Mouse (Mus musculus): Measurements from ENCODE around the gene Ube2v1.
A peak's percentile ranks its signal among the peaks of the same experiment; 100 is the strongest.

Gene Ube2v1

DNA sequence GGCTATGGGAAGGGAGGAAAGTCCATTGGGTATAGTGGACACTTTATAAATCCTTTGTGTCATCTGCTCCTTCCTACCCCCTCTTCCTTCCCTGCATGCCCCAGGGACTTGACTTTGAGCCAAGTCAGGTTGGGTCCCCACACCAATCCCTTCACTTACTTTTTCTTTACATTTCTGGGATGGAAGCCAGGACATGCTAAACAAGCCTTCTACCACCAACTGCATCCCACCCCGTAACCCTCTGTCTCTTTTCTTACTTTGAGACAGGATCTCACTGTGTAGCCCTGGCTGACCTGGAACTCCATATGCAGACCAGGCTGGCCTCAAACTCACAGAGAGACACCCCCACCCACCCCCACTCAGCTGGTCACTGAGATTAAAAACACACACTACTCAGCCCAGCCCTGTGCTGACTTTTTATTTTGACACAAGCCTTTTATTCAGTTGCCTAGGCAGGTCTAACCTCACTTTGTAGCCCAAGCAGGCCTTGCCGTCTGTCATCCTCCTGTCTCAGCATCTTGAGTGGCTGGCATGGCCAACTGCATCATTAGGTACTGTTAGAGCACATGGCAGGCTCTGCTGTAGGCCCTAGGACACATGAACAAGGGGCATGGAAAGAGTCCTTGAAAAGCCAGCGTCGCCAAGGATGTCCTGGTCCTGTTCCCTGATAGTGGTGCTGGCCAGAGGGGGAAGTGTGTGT, 38.2 kb downstream of the Ube2v1 start:
- no peak for DNase-seq (ENCODE audit: low spot score in 2 of 2)

DNA sequence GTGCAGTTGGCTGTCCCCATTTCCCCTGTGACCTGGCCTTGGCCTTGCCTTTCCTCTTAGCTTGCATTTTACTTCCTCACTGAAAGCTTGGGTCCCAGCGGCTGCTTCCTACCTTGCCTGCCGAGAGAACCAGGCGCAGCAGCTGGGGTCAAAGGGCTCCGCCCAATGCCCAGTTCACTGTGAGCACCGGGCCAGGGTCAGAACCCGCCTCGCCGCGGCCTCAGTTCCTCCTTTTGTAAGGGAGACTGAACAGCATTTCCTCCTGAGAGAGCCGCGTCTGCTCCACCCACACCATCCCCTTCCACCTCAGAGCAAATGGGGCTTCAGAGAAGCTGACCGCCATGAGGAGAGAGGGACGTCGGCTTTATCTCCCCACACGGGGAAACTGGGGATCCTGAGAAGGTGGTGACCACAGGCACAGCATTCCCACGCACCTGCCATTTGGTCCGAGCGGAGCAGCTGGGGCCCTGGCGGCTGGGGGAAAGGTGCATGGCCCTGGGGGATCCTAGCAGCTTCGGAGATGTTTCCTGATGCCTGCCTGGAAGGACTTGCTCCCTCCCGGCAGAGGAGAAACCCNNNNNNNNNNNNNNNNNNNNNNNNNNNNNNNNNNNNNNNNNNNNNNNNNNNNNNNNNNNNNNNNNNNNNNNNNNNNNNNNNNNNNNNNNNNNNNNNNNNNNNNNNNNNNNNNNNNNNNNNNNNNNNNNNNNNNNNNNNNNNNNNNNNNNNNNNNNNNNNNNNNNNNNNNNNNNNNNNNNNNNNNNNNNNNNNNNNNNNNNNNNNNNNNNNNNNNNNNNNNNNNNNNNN, 42.9 kb downstream of the Ube2v1 start:
- peak in 1 of 2 experiments; percentile 44 for DNase-seq (ENCODE audit: low spot score in 2 of 2)

DNA sequence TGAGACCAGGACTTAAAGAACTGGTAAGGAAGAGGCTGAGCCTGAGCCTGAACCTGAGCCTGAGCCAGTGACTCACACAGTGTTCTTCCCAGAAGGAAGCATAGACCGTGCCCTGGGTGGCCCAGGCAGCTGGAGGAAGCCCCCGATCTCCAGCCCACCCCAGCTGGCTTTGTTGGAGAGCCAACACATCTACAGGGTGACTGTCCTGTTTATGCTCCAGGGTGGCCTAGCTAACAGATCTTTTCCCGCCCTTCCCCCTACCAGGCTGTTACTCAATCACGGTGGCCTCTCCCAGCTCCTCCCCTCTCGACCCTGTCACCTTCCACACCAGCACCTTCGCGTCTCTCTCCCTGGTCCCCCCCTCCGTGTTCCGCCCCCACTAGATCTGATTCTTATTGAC, 44.9 kb downstream of the Ube2v1 start:
- no peak for DNase-seq (ENCODE audit: low spot score in 2 of 2)

DNA sequence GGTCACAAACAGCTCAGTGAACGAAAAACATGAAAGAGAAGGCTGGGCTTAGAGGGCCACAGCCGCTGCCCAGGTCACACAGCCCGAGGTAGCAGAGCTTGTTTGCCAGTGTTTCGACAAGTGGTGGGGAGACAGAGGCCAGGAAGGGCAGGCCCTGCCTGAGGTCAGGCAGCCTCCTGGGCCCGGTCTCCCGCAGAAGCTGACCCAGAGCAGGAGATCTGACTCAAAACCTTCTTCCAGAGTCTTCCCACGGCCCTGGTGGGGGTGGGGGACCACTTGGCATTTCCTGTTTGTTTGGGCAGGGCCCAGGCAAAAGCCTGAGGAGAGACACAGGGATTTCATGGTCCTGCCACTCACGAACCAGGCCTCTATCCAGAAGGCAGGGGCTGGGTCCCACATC, 45.9 kb downstream of the Ube2v1 start:
- peak in 1 of 2 experiments; percentile 45 for DNase-seq (ENCODE audit: low spot score in 2 of 2)

DNA sequence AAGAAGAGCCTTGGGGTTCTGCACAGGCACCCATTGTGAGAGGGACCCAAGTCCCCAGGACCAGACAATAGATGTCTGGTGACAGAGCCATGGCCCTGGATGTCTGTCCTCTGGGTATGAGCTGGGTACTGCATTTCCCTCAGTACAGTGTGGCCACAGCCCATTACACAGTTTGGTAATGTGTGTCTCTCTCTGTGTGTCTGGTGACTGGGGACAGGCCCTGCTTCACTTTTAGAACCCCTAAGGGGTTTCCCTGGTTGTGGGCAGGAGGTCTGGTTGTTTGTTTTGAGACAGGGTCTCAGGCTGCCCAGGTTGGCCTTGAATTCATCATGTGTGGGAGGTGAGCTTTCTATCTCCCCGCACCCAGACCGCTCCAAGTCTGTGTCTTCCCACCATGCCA, 46.6 kb downstream of the Ube2v1 start:
- no peak for DNase-seq (ENCODE audit: low spot score in 2 of 2)

DNA sequence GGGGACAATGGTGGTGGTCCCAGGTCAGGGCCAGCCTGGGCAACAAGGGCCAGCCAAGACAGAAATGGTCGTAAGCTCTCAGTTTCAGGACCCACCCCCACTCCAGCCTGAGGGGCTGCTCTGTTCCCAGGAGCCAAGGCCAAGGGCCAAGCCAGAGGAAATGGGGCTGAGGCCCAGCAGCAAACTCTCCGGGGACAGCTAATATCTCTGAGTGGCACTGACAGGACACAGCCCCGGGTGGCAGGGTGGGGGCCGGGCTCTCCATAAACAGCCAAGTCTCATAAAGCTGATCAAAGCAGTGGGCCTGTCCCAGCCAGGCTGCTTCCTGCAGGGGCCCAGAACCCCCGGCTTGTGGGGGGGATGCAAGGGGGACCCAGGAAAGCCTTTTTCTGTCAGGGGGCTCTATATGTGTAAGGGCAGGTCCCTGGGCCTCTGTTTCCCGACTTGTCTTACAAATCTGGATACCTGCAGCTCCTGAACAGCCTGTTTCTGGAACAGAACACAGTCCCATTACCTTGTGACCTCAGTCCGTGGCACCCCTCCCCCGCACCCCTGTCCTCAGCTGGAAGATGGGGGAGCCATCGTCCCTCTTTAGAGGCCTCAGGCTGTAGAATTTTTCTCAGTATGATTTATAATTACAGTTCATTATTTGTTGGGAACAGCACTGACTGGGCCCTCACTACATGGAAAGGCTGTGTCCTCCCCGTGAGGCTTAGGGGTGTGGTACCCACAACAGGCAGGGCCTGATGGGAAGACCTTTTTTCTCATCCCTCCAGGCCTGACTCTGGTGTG, 48.5 kb downstream of the Ube2v1 start:
- DNase-seq (ENCODE audit: low spot score in 2 of 2) = no peak

DNA sequence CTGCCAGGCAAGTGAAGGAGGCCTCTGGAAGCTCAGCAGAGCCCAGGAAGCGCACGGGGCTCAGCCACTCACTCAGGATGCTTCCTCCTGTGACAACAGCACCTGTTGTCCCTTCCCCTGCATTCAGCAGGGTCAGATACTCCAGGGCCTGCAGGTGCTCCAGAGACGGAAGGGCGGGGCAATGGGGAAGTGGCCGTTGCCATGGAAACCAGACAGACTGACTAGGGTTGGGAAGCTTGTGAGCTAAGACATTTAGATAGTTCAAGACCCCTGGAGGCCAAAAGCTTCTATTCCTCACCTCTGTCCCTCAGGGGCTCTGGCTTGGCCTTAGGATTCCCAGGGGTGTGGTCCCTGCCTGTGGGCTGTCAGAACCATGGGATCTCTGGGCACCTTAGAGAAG, 53.4 kb downstream of the Ube2v1 start:
- DNase-seq (ENCODE audit: low spot score in 2 of 2) = no peak

DNA sequence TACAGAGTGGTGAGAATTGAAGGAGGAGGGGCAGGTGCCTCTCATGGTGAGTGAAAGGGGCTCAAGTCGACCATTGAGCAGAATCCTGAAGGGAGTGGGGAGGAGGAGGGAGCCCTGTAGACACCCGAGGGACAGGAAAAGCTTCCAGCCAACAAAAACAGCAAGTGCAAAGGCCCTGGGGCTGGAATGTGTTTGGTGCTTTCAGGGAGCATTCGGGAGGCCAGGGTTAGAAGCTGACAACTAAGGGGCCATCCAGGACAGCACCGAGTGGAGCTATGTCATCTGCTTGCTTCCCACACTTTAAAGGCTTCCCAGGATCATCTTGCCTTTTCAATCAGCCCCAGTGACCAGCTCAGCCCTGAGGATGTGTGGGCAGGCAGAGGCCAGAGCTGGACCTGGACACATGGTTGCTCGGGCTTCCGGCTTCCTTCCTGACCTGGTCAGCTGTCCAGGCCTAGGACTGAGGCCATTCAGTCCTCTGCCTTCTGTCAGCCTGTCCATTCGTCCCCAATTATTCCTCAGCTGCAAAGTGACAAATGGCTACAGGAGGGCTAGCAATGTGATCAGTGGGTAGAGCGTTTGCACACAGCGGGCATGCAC, 54.6 kb downstream of the Ube2v1 start:
- DNase-seq (ENCODE audit: low spot score in 2 of 2) = no peak

DNA sequence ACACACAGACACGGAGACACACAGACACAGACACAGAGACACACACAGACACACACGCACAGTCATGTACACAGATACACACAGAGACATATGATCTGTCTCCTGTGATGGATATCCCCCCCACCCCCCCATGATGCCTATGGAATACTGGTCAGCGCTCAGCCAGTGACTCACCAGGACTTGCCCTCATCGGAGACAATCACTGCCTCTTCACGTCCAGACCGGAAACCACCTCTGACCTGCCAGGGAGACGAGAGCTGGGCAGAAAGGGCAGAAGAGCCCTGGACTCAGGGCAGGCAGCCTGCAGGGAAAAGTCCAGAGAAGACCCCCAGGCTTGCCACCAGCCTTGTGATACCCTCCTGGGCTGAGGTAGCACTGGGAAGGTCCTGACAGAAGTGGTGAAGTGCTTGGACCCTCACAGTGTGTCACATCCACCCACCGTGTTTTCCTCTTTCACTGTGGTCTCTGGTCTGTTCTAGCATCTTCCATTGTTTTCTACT, 55.7 kb downstream of the Ube2v1 start:
- no peak for DNase-seq (ENCODE audit: low spot score in 2 of 2)

DNA sequence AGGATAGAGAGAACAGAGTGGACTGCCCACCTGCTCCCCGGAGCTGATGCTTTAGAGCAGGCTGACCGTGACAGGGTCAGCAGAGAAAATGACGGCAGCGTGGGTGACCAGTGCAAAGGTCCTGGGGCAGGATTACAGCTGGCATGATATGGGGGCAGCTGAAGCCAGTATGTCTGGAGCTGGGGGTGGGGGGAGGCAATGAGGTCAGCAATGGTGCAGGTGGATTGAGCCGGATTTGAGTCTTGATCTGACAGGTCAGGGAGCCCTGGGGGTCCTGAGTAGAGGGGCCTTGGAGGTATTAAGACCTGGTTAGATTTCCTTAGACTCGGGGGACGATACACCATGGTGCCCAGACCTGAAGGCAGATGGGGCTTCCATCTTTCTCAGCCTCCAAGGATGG, 56.3 kb downstream of the Ube2v1 start:
- DNase-seq (ENCODE audit: low spot score in 2 of 2) = no peak

DNA sequence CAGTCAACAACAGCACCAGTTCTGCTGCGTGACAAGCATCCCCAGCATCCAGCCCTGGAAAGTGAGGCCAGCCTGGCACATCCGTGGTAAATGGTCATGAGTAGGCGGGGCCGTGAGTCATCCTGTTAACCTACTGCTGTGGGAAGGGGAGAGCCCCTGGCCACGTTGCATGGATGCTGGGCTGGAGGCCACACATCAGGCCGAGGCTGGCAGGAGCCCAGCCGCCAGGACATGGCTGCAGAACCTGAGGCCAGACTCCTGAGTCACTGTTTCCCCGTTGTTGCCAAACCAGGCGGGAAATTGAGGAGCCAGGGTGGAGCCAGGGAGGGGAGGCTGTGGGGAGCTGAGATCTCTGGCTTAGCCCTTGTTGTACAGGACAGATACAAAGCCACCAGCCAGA, 57.1 kb downstream of the Ube2v1 start:
- peak; percentile 63 to 74 for DNase-seq (ENCODE audit: low spot score in 2 of 2)

DNA sequence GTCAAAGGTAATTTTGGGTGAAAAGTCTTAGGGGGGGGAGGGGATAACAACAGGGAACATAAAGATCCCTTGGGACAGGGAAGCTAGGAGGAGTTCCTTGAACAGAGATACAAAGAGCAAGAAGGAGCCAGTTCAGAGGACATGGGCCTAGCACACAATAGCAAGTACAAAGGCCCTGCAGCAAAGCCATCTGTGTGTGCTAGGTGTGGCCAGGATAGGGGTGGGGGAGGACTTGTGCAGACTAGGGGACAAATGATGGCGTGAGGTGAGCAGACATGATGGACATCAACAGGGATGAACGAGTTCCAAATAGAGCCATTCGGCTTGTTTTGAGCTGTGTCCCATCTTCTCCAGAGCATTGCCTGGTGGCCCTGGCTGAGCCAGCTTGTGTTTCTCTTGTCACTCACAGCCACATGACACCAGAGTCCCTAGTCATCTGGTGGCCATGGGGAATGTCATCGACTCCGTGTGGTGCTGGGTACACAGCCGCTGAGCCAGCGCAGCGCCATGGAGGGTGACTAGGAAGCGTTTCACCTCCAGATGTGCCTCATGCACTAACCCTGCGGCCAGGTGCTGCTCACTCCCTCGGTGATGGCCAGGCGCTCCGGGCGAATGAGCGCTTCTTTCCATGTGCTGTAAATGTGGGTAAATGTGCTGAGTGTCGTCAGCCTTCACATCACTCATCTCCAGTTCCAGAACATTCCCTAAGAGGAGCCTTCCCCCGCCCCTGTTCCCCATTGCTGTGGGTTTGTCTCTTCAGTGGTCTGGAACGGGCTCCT, 60.3 kb downstream of the Ube2v1 start:
- DNase-seq (ENCODE audit: low spot score in 2 of 2) = no peak

DNA sequence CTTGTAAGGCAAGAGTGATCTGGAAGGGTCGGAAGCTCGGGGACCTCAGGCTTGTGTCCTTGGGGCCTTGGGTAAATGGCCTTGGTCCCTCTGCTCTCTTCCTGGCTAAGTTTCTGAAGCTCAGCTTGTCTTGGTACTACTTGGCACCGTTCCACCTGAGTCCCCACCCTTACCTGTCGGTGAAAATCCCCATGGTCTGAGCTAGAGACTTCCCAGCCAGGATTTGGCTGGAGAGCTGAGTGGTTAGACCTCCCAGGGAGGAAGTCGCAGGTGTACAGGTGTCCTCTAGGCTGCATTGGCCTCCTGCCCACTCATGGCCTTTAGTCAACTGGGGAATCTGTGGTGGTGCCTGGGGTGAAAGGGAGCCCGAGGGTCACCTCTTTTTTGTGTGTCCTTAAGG, 61.1 kb downstream of the Ube2v1 start:
- DNase-seq (ENCODE audit: low spot score in 2 of 2) = no peak

DNA sequence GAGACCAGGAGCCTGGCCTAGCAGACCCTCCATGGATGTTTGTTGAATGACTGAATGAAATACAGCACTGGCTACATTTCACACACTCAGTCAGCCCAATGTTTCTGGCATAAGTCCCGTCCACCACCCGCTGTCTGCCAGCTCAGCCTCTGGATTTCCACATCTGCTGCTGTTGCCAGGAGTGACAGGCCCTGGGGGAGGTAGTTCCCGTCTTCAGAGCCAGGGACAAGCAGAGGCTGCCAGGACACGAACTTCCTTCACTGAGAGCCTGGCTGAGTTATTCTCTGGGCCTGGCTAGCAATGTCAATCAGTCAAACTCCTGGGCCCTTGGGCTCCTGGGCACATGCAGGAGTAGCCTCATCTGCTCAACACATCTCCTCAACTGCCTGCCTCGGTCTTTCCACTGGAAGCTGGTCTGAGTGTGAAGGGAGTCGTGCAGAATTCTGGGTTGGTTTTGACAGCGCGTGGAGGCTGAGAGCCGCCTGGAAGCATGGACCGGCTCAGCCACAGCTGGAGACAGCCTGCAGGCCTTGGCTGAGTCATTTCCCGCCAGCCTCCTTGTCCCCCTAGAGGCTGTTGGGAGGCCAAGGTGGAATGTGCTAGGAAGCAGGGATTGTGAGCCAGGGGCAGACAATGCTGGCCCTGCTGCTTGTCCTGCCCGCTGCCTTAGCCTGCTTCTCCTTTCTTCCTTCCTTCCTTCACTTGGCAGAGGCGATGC, 61.8 kb downstream of the Ube2v1 start:
- DNase-seq (ENCODE audit: low spot score in 2 of 2) = peak; percentile 52 to 87

DNA sequence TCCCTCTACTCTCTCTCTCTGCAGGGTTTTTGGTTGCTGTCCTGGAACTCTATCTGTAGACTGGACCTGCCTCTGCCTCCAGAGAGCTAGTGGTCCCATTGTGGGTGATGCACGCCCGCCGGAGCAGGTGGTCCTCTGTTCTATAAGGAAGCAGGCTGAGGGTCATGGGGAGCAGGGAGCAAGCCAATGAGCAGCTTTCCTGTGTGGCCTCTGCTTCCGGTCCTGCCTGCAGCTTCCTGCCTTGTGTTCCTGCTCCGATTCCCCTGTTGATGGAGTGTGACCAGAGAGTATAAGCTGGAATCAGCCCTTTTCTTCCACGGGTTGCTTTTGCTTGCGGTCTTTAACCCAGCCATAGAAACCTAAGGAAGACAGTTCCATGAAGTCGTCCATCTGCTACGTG, 63.8 kb downstream of the Ube2v1 start:
- DNase-seq (ENCODE audit: low spot score in 2 of 2) = no peak

DNA sequence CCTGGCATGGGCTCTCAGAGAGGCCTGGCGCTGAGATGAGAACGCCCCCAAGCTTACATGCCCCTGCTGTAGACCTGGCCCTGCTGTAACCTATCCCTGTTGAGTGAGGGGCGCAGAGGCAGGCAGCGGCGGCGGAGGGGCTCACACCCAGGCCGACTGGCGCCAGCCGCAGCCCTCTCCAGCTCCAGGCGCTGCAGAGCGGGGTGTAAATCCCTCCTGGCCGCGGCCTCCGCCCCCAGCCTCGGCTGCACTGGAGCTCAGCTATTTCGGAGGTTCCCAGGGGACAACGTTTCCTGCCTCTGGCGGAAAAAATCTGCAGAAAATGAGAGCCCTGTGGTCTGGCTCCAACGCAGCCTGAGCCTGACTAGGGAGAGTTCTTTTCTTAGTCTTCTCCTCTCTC, 66.2 kb downstream of the Ube2v1 start:
- DNase-seq (ENCODE audit: low spot score in 2 of 2) = peak in 1 of 2 experiments; percentile 44

DNA sequence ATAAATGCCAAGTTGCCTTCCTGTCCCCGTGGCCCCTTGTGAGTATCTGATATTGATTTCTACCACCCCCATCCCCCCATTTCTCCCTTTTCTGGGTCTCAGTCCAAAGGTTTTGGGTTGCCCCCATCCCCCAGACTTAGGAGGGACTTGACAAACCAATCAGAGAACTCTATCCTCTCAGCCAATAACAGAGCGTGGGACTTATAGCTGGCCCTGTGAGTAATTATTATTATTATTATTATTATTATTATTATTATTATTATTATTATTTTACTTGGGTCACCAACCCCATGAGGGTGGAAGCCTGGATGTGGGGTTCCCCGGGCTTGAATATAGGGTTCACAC, 66.6 kb downstream of the Ube2v1 start:
- DNase-seq (ENCODE audit: low spot score in 2 of 2) = no peak

DNA sequence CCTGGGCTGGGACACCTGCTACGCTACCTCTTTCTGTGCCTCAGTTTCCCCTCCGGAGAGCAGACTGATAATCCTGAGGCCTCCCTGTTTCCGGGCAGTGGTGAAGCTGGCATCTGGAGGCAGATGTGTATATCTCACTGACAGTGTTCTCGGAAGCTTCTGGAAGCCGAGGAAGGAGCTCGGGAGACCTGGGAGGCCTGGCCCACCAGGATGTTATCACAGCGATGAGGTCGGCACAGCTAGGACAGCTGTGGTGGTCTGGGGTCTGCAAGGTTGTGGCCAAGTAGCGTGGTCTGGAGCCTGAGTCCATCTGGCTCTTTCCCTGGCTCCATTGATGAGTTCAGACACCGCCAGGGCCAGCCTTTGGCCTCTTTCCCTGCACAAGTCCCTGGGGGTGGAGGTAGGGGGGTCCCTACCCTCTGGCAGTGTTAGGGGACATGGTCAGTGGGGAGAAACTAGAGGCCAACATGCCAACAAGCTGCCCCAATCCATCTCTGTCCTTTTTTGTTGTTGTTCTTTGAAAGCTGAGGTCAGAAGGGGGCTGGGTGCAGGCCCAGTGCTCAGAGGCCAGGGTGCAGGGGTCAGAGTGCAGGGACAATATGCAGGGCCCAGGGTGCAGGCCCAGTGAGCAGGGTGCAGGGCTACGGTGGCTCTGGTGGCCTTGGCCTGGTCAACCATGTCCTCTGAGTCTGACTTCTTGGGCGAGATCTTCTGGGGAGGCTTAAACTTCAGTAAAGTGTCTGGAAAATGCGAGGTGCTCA, 67.2 kb downstream of the Ube2v1 start:
- no peak for DNase-seq (ENCODE audit: low spot score in 2 of 2)

DNA sequence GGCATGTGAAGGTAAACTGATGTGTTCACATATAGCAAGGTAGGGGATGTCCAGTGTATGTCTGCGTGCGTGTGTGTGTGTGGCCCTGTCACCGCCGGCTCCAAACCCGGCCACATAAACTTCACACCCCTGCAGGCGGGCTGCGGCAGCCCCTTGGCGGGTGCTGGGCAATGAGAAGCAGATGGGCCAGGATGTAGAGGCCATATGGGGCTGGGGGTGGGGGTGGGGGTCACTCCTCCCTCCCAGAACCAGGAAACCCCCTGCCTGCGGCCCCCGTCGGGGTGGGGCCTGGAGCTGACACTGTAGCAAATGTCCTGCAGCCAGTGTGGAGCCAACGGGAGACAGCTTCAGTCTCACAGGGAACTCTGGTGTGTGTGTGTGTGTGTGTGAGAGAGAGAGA, 68.2 kb downstream of the Ube2v1 start:
- DNase-seq (ENCODE audit: low spot score in 2 of 2) = no peak

DNA sequence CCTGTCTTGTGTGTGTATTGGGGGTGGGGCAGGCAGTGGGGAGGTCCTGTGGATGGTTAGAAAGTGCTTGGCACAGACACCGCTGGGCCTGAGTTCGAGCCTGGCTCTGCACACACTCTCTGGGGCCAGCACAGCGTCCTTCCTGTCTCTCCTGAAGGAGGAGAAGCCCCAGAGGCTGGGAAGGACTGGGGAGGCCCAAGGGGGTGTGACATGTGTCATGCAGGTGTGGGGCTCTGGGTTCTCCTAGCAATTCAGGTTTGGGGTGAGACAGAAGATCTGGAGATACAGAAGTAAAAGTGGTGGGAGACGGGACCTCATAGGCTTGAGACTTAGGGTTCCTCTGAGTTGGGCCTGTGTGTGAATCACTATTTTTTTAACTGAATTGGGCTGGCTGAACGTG, 68.9 kb downstream of the Ube2v1 start:
- no peak for DNase-seq (ENCODE audit: low spot score in 2 of 2)
